ENCODE assay signal across 9 mouse cellular contexts in the genomic region with DNA sequence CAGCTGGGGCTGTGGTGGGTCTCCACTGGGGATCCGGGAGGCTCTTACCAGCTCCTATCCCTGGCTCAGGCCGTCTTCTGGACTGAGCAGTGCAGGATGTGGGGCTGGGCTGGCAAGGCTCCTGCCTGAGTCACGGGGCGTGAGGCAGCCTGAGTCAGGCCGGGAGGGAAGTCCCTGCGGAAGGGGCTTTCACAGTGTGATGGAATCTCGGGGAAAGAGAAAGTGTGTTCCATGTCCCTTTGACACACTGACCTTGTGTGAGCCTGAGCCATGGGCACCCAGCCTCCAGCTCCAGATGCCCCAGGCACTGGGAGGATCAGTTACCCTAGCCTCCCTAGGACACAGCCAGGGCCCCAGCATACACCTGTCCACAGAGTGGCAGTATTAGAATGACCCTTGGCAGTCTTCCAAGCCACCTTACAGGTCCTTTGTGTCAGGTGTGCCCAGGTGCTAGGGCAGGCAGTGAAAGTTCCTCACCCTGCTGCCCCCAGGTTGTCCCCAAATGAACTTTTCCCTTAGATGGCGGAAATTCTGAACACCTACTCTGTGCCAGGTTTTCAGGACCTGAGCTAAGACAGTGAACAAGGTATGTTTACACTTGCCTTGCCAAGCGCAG. TPM values are rescaled to one million over a fixed set of nuclear protein-coding genes. Genes with fewer than 3 reads are reported as not detected.
DNase-seq lines count a peak whose midpoint lies in the region; ATAC-seq and TF ChIP-seq lines count a peak whose summit lies in the region.
"Had no signal": no experiment of that assay in that cellular context is flagged by ENCODE, and none has a peak within 500 bp of the region (broad histone marks: within the 10 kb centered on the region; RNA-seq: fewer than 3 reads in every experiment).

No protein-coding gene starts in this region.

- no peaks in the 10 kb centered on the region for H3K9me3 ChIP-seq in heart, embryonic 12.5 days (replicated peaks)
- H3K9me3 ChIP-seq in limb, embryonic 15.5 days, result no peaks in the 10 kb centered on the region
- H3K9me3 ChIP-seq in forebrain, embryonic 11.5 days (ENCODE audit: control insufficient read depth, low read length), result no peaks in the 10 kb centered on the region
- H3K9me3 ChIP-seq: forebrain, embryonic 13.5 days had no signal

- no peak overlapping the region for H3K27ac ChIP-seq in heart, embryonic 12.5 days (ENCODE audit: poor library complexity, severe bottlenecking)
- H3K27ac ChIP-seq in limb, embryonic 15.5 days, result no peak overlapping the region
- no peak overlapping the region for H3K27ac ChIP-seq in cerebellum, adult 2 months (ENCODE audit: insufficient read depth, low read length)
- H3K27ac ChIP-seq in forebrain, embryonic 11.5 days (ENCODE audit: low read depth, low read length), result no peak overlapping the region
- H3K27ac ChIP-seq: forebrain, embryonic 13.5 days had no signal

- H3K36me3 ChIP-seq in heart, embryonic 12.5 days, result no peaks in the 10 kb centered on the region
- no peaks in the 10 kb centered on the region for H3K36me3 ChIP-seq in limb, embryonic 15.5 days
- H3K36me3 ChIP-seq in forebrain, embryonic 11.5 days (ENCODE audit: control insufficient read depth, insufficient read depth, low read length), result no peaks in the 10 kb centered on the region

- H3K27me3 ChIP-seq in heart, embryonic 12.5 days (replicated peaks), result 0 out of 2 replicates have a peak, but pooled peaks cover 5% of the 10 kb centered on the region
- H3K27me3 ChIP-seq in limb, embryonic 15.5 days, result no peaks in the 10 kb centered on the region
- no peaks in the 10 kb centered on the region for H3K27me3 ChIP-seq in cerebellum, adult 2 months (ENCODE audit: control insufficient read depth, insufficient read depth, low read length)
- no peaks in the 10 kb centered on the region for H3K27me3 ChIP-seq in forebrain, embryonic 11.5 days (ENCODE audit: control insufficient read depth, insufficient read depth, low read length)
- H3K27me3 ChIP-seq: forebrain, embryonic 13.5 days had no signal

- H3K4me3 ChIP-seq in heart, embryonic 12.5 days, result no peak overlapping the region
- H3K4me3 ChIP-seq in limb, embryonic 15.5 days, result no peak overlapping the region
- H3K4me3 ChIP-seq in cerebellum, adult 2 months (replicated peaks; ENCODE audit: insufficient read depth, low read depth, low read length), result no peak overlapping the region
- no peak overlapping the region for H3K4me3 ChIP-seq in forebrain, embryonic 11.5 days (ENCODE audit: low read depth, low read length)
- H3K4me3 ChIP-seq: forebrain, embryonic 13.5 days had no signal

- ATAC-seq in heart, embryonic 12.5 days (ENCODE audit: insufficient number of reproducible peaks, low FRiP score), result 0 out of 2 replicates have a peak, but pooled peaks have one; percentile 34
- peak; percentile 30; the same call in 1 of the 2 replicates for ATAC-seq in limb, embryonic 15.5 days (ENCODE audit: insufficient number of reproducible peaks, low FRiP score, low TSS enrichment, low read depth)
- no peak for ATAC-seq in forebrain, embryonic 11.5 days (replicated peaks; ENCODE audit: low FRiP score)
- ATAC-seq: forebrain, embryonic 13.5 days had no signal

- TF ChIP-seq CTCF in cerebellum, adult 2 months (IDR thresholded peaks at IDR 0.05; ENCODE audit: borderline replicate concordance, insufficient read depth, low read depth, low read length), result no peak

- DNase-seq in gastrocnemius, adult 18-20 months (ENCODE audit: low spot score), result peak; percentile 60
- DNase-seq in gastrocnemius, adult 8-10 months (ENCODE audit: low spot score in 2 of 2), result no peak
- DNase-seq in adrenal gland, postnatal 14 days, result peak; percentile 90
- no peak for DNase-seq in cerebellum, adult 2 months
- no peak for DNase-seq in spleen, postnatal 4 days (ENCODE audit: low spot score in 2 of 2)
- no peak for DNase-seq in forebrain, embryonic 11.5 days (ENCODE audit: low spot score)

- H3K4me2 ChIP-seq in heart, embryonic 12.5 days, result no peak overlapping the region
- no peak overlapping the region for H3K4me2 ChIP-seq in limb, embryonic 15.5 days
- H3K4me2 ChIP-seq in forebrain, embryonic 11.5 days (ENCODE audit: low read depth, low read length, severe bottlenecking), result no peak overlapping the region
- H3K4me2 ChIP-seq: forebrain, embryonic 13.5 days had no signal

- TF ChIP-seq POLR2A in cerebellum, adult 2 months (IDR thresholded peaks at IDR 0.05; ENCODE audit: borderline replicate concordance, insufficient read depth, low read length), result no peak

- no peak overlapping the region for H3K9ac ChIP-seq in heart, embryonic 12.5 days
- no peak overlapping the region for H3K9ac ChIP-seq in limb, embryonic 15.5 days
- no peak overlapping the region for H3K9ac ChIP-seq in forebrain, embryonic 11.5 days (ENCODE audit: low read length)
- H3K9ac ChIP-seq: forebrain, embryonic 13.5 days had no signal

- WGBS in heart, embryonic 12.5 days, result 58% methylated on average over 9 of the region's 9 CpGs
- 63% methylated on average over 9 of the region's 9 CpGs for WGBS in limb, embryonic 15.5 days
- WGBS in cerebellum, adult 2 months, result 80% methylated on average over 9 of the region's 9 CpGs
- 77% methylated on average over 9 of the region's 9 CpGs for WGBS in forebrain, embryonic 11.5 days

- peaks cover 22% of the 10 kb centered on the region for H3K4me1 ChIP-seq in heart, embryonic 12.5 days (replicated peaks)
- 0 out of 2 replicates have a peak, but pooled peaks cover 8% of the 10 kb centered on the region for H3K4me1 ChIP-seq in limb, embryonic 15.5 days
- H3K4me1 ChIP-seq in cerebellum, adult 2 months (ENCODE audit: control insufficient read depth, insufficient read depth, low read length), result peaks cover 9% of the 10 kb centered on the region
- H3K4me1 ChIP-seq in forebrain, embryonic 11.5 days (replicated peaks; ENCODE audit: control insufficient read depth, insufficient read depth, low read length), result peaks cover 12% of the 10 kb centered on the region

RNA-seq across cellular contexts. Expression of a gene that starts 8.9 kb away (rescaled TPM):
- total RNA-seq in gastrocnemius, adult 18-20 months (2021), result 10 to 100 TPM; 31.9 to 32.7 TPM
- 10 to 100 TPM; 27.6 to 34.9 (median 31.9) TPM for total RNA-seq in gastrocnemius, adult 8-10 months (2022)
- 17.4 and 27.0 TPM in 2 replicates for total RNA-seq in adrenal gland, postnatal 14 days (2021)
- 188 and 194 TPM in 2 replicates for polyA plus RNA-seq in heart, embryonic 12.5 days (2016; fragmentation: Nextera tagmentation; extraction: Ambion mirVana)
- polyA plus RNA-seq in limb, embryonic 15.5 days (2015; fragmentation: Nextera tagmentation; extraction: Ambion mirVana), result 161 and 167 TPM in 2 replicates
- 124 and 133 TPM in 2 replicates for polyA plus RNA-seq in cerebellum, adult 2 months (2012; rRNA removed)
- polyA plus RNA-seq in forebrain, embryonic 11.5 days (2014; fragmentation: Nextera tagmentation; extraction: Ambion mirVana), result 427 and 461 TPM in 2 replicates

RNA-seq across cellular contexts. Expression of a gene that starts 18.2 kb away (rescaled TPM):
- 1 to 10 TPM; 2.8 to 4.0 TPM for total RNA-seq in gastrocnemius, adult 18-20 months (2021)
- 1 to 10 TPM; 1.7 to 3.9 (median 2.8) TPM for total RNA-seq in gastrocnemius, adult 8-10 months (2022)
- total RNA-seq in adrenal gland, postnatal 14 days (2021), result 10.9 and 19.7 TPM in 2 replicates
- polyA plus RNA-seq in heart, embryonic 12.5 days (2016; fragmentation: Nextera tagmentation; extraction: Ambion mirVana), result 13.2 and 14.9 TPM in 2 replicates
- 28.4 TPM in 2 replicates for polyA plus RNA-seq in limb, embryonic 15.5 days (2015; fragmentation: Nextera tagmentation; extraction: Ambion mirVana)
- 98.9 and 104 TPM in 2 replicates for polyA plus RNA-seq in cerebellum, adult 2 months (2012; rRNA removed)
- polyA plus RNA-seq in forebrain, embryonic 11.5 days (2014; fragmentation: Nextera tagmentation; extraction: Ambion mirVana), result 14.6 and 16.7 TPM in 2 replicates

RNA-seq across cellular contexts. Expression of a gene that starts 26.2 kb away (rescaled TPM):
- under 1 TPM in 1 of 2 experiments, not detected in 1; 0.07 TPM for total RNA-seq in gastrocnemius, adult 18-20 months (2021)
- total RNA-seq in gastrocnemius, adult 8-10 months (2022), result under 1 TPM in 1 of 4 experiments, not detected in 3; 0.11 TPM
- 3.9 and 4.5 TPM in 2 replicates for total RNA-seq in adrenal gland, postnatal 14 days (2021)
- polyA plus RNA-seq in heart, embryonic 12.5 days (2016; fragmentation: Nextera tagmentation; extraction: Ambion mirVana), result 0.08 and 0.10 TPM in 2 replicates
- 0.54 and 0.55 TPM in 2 replicates for polyA plus RNA-seq in limb, embryonic 15.5 days (2015; fragmentation: Nextera tagmentation; extraction: Ambion mirVana)
- 310 and 403 TPM in 2 replicates for polyA plus RNA-seq in cerebellum, adult 2 months (2012; rRNA removed)
- 0.99 and 1.3 TPM in 2 replicates for polyA plus RNA-seq in forebrain, embryonic 11.5 days (2014; fragmentation: Nextera tagmentation; extraction: Ambion mirVana)

Comparison
In these comparisons a context has a peak if more than half of its experiments do, and no peak if none do; other contexts are left out.
1. DNase-seq: peak in gastrocnemius, adult 18-20 months (single experiment) and adrenal gland, postnatal 14 days (single experiment); none in gastrocnemius, adult 8-10 months (0 of 2), cerebellum, adult 2 months (0 of 2), spleen, postnatal 4 days (0 of 2) and forebrain, embryonic 11.5 days (single experiment).
2. RNA of a gene that starts 26.2 kb away (polyA plus RNA-seq): 310 to 403 TPM in cerebellum, adult 2 months; 0.99 to 1.3 TPM in forebrain, embryonic 11.5 days, 0.54 to 0.55 TPM in limb, embryonic 15.5 days and 0.08 to 0.10 TPM in heart, embryonic 12.5 days; every median in the first group is over 100 times any median in the second.